14 mouse cellular contexts compared by ENCODE assay signal in the genomic region with DNA sequence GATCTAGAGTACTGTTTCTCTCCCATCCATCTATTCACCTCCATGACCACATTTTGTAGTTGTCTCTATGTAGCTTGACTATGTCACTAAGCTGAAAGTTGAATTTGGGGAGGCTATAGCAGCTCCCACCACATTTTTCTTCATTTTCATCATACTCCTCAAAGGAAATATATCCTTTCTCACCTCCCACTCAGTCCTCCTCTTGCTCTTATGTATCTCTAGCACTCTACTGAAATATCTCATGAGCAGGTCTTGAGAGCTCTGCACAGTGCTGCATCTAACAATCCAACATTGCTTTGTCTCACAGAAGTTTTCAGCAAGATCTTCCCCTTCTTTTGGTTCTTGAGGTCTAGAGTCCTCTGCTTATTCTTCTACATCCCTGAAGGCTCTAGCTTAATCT.
"Had no signal": no experiment of that assay in that cellular context is flagged by ENCODE, and none has a peak within 500 bp of the region (broad histone marks: within the 10 kb centered on the region; RNA-seq: fewer than 3 reads in every experiment).

No protein-coding gene starts in this region.

- DNase-seq: forebrain, postnatal 0 days; gastrocnemius, adult 2 months; gastrocnemius, postnatal 10 days; gastrocnemius, postnatal 25 days; heart, adult 18-20 months; heart, postnatal 10 days; heart, postnatal 4 days; kidney, adult 18-20 months; kidney, adult 8-10 months; kidney, postnatal 10 days; kidney, postnatal 25 days; kidney, postnatal 4 days; liver; liver, embryonic 13.5 days had no signal
